Mouse (Mus musculus): ENCODE measurements around the gene Soga3. TPM values are rescaled to one million over a fixed set of nuclear protein-coding genes. Genes with fewer than 3 reads are reported as not detected.

Soga3 gene
- not detected in 2 replicates for polyA plus RNA-seq (2012)

DNA sequence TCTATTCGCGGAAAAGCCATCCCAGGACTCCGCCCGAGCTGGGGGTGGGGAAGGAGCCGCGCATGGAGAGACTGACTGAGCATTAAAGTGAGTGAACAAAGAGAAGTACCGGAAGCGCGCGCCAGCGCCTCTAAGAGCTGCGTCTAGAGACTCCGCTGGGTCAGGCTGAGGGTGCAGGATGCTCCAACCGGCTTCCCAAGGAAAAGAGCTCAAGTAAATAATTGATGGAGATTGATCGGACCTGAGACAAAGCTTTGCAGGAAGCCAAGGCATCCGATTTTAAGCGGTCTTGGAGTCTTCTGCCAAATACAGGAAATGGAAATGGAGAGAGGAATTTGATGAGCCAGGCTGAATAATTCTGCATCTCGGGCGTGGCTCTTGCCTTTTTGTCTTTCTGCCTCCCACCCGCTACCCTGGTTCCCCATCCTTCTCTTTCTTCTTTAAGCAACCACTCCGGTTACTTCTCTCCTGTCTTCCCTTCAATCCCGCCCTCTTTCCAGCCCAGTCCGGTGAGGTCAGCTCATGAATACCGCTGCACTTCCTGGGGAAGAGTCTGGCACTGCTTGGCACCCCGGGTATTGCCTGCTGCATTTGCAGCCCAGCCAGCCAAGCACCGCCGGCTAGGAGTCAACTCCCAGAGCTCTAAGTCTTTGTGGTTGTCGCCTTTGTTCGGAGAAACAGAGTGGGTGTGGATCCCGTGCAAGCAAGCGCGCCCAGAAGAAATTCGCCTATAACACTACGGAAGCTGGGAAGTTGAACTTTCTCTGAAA is at the start of gene Soga3:
Soga3 (plus strand) TSS at position 274 of the 770 bp plus-strand sequence.
- no peaks in the 10 kb centered on the region for H3K36me3 ChIP-seq (ENCODE audit: control insufficient read depth)
- TF ChIP-seq TAL1 (IDR thresholded peaks at IDR 0.05; ENCODE audit: low read length) (no peak), GATA1 (IDR thresholded peaks at IDR 0.05; ENCODE audit: low read length) (no peak)
- H3K27me3 ChIP-seq (ENCODE audit: control insufficient read depth), result peaks cover 62% of the 10 kb centered on the region
- peaks cover 2% of the 10 kb centered on the region; the same call in 1 of the 2 replicates for H3K4me1 ChIP-seq (ENCODE audit: control insufficient read depth)
- H3K9me3 ChIP-seq (ENCODE audit: control insufficient read depth, low read length), result no peaks in the 10 kb centered on the region
- H3K4me3 ChIP-seq (replicated peaks), result no peak within 1 kb of the TSS

DNA sequence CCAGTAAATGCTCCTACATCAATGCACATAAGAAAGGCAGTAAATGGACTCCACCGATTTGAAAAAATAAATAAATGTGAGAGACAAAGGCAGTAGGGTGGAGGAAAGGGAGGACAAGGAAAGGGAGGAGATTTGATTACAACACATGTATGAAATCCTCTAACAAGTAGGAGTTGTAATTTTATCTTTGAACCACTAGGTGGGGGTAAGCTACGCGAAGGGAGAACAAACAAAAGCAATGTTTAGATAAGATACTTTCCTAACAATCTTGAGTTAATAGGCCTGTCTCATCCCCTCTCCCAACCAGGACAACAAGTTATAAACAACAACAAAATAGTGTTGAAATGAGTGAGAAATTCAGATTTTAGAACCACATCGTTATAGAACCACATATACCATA is 36.7 kb upstream of the Soga3 start:
- H3K4me1 ChIP-seq (ENCODE audit: control insufficient read depth), result no peaks in the 10 kb centered on the region
- no peaks in the 10 kb centered on the region for H3K9me3 ChIP-seq (ENCODE audit: control insufficient read depth, low read length)
- H3K27me3 ChIP-seq (ENCODE audit: control insufficient read depth), result no peaks in the 10 kb centered on the region
- H3K36me3 ChIP-seq (ENCODE audit: control insufficient read depth), result no peaks in the 10 kb centered on the region
- no peak for TF ChIP-seq TAL1 (IDR thresholded peaks at IDR 0.05; ENCODE audit: low read length)
- TF ChIP-seq GATA1 (IDR thresholded peaks at IDR 0.05; ENCODE audit: low read length), result no peak
- H3K4me3 ChIP-seq (replicated peaks), result no peak overlapping the region

DNA sequence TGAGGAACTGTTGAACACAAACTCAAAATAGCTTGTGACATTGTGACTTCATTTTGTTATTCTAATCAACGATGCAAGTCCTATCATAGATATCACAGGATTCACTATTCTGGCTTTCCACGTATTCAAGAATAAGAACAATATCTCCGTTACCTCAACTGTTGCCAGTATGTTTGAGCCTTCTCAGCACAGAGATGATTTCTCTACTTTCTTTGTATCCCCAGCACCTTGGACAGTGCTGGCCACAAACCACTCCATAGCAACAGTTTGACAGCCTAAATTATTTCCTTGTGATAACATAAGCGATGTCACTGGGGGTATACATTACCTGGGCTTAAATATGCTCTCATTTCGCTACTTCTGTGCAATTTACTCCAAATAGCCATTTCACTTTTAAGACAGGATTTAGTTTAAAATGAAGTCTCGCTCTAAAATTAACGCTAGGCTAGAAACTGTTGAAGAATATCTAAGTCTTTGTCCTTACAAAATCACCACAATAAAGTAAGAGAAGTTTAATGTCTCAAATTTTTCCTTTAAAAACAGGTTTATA is 1.0 kb upstream of the Soga3 start:
- H3K4me1 ChIP-seq (ENCODE audit: control insufficient read depth), result peaks cover 2% of the 10 kb centered on the region; the same call in 1 of the 2 replicates
- H3K4me3 ChIP-seq (replicated peaks), result no peak overlapping the region
- no peak for TF ChIP-seq GATA1 (IDR thresholded peaks at IDR 0.05; ENCODE audit: low read length)
- no peak for TF ChIP-seq TAL1 (IDR thresholded peaks at IDR 0.05; ENCODE audit: low read length)
- no peaks in the 10 kb centered on the region for H3K9me3 ChIP-seq (ENCODE audit: control insufficient read depth, low read length)
- H3K27me3 ChIP-seq (ENCODE audit: control insufficient read depth), result peaks cover 51% of the 10 kb centered on the region
- H3K36me3 ChIP-seq (ENCODE audit: control insufficient read depth), result no peaks in the 10 kb centered on the region

DNA sequence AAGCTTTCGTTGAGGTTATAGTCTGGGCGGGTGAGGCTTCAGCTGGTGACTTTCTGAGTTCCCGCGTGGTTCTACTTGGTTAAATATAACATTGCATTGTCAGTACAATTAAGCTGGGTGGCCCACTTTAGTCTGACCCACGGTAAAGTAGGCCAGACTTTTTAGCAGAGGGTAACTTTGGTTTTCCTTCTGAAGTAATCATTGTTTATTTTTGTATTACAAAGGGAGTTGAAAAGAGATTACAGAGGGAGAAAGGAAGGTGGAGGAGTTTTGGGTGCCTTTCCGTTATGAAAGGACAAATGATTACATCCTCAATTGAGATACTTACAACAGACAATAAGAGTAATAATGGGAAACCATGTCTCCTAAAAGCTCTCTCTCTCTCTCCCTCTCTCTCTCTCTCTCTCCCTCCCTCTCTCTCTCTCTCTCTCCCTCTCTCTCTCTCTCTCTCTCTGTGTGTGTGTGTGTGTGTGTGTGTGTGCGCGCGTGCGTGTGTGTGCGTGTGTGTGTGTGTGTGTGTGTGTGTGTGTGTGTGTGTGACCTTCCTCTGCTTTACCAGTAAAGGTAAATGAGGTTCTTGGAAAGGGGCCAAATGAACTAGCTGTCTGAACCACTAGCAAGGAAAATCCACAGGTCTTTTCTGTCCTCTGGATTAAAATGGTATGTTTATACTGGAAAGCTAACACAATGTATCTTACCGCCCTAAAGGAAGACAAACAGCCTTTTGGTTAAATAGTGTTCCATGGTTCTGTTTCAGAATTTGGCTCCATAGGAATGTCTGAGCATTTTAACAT is 1.2 kb downstream of the Soga3 start:
- no peaks in the 10 kb centered on the region for H3K36me3 ChIP-seq (ENCODE audit: control insufficient read depth)
- H3K9me3 ChIP-seq (ENCODE audit: control insufficient read depth, low read length), result no peaks in the 10 kb centered on the region
- TF ChIP-seq TAL1 (IDR thresholded peaks at IDR 0.05; ENCODE audit: low read length) (no peak), GATA1 (IDR thresholded peaks at IDR 0.05; ENCODE audit: low read length) (no peak)
- H3K4me3 ChIP-seq (replicated peaks), result no peak overlapping the region
- H3K4me1 ChIP-seq (ENCODE audit: control insufficient read depth), result peaks cover 2% of the 10 kb centered on the region; the same call in 1 of the 2 replicates
- H3K27me3 ChIP-seq (ENCODE audit: control insufficient read depth), result peaks cover 63% of the 10 kb centered on the region

DNA sequence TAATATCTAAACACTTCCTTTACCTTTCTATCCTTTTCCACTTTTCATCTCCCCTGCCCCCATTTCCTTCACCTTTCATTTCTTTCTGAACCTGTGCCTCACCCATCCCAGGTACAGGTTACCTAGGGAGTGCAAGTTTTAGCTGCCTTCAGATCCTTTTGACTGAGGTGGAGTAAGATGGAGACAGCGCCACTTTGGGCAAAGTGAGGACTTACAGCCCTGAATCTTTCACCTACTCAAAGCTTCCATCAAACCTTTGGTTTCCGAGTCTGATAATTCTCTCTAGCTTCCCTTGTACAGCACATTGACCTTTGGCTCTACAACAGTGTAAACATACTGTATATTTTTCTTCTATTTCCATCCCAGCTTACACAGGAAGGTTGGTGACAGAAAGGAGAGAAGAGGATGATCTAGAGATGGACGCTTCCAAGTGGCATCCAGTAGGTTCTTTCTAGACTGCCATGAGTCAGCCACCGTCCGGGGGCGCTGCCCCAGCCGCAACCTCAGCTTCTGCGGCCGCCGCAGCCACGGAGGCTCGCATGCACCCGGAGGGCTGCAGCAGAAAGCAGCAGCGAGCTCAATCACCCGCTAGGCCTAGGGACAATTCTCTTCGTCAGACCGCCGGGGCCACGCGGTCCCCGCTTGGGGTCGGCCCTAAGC is 2.7 kb downstream of the Soga3 start:
- Histone ChIP-seq H3K27me3 (ENCODE audit: control insufficient read depth) (peaks cover 63% of the 10 kb centered on the region), H3K36me3 (ENCODE audit: control insufficient read depth) (no peaks in the 10 kb centered on the region), H3K4me3 (replicated peaks) (no peak overlapping the region), H3K9me3 (ENCODE audit: control insufficient read depth, low read length) (no peaks in the 10 kb centered on the region), H3K4me1 (ENCODE audit: control insufficient read depth) (peaks cover 2% of the 10 kb centered on the region; the same call in 1 of the 2 replicates)
- TF ChIP-seq GATA1 (IDR thresholded peaks at IDR 0.05; ENCODE audit: low read length) (no peak), TAL1 (IDR thresholded peaks at IDR 0.05; ENCODE audit: low read length) (no peak)

DNA sequence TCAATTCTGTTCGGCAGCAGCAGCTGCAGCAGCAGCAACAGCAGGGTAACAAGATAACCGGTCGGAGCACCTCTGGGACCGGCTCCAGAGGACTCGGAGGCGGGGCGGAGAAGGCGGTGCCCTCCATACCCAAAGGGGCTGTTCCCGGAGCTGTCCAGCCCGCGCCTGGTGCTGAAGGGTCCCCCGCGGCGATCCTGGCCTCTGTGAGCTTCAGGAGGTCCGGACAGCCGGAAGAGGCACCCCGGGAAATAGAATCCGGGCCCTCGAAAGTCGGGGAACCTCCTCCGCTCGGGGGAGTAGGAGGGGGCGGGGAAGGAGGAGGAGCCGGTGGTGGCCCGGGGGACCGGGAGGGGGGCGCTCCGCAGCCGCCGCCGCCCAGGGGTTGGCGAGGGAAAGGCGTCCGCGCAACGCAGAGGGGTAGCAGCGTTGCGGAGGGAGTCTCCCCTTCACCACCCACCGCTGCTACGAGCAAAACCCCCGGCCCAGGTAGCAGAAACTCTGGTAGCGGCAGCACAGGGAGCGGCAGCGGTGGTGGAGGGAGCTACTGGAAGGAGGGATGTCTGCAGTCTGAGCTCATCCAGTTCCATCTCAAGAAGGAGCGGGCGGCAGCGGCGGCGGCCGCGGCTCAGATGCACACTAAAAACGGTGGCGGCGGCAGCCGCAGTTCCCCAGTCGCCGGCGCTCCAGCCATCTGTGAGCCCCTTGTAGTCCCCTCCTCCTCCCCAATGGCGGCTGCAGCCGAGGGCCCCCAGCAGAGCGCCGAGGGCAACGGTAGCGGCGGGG is 3.4 kb downstream of the Soga3 start:
- Histone ChIP-seq H3K9me3 (ENCODE audit: control insufficient read depth, low read length) (no peaks in the 10 kb centered on the region), H3K4me3 (replicated peaks) (no peak overlapping the region), H3K4me1 (ENCODE audit: control insufficient read depth) (peaks cover 2% of the 10 kb centered on the region; the same call in 1 of the 2 replicates), H3K27me3 (ENCODE audit: control insufficient read depth) (peaks cover 63% of the 10 kb centered on the region), H3K36me3 (ENCODE audit: control insufficient read depth) (no peaks in the 10 kb centered on the region)
- TF ChIP-seq GATA1 (IDR thresholded peaks at IDR 0.05; ENCODE audit: low read length) (no peak), TAL1 (IDR thresholded peaks at IDR 0.05; ENCODE audit: low read length) (no peak)

DNA sequence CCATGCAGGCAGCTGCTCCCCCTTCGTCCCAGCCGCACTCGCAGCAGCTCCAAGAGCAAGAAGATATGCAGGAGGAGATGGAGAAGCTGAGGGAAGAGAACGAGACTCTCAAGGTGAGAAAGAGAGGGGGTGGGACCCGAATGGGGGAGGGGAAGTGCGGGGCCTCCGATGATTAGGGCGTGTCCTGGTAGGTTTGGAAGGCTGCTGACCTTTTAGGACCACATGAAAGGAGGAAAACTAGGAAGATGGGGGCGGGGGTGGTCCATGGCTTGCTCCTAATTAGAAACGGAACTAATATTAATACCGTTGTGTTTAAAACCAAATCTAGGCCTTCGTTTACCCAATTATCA is 4.0 kb downstream of the Soga3 start:
- H3K27me3 ChIP-seq (ENCODE audit: control insufficient read depth), result peaks cover 58% of the 10 kb centered on the region

DNA sequence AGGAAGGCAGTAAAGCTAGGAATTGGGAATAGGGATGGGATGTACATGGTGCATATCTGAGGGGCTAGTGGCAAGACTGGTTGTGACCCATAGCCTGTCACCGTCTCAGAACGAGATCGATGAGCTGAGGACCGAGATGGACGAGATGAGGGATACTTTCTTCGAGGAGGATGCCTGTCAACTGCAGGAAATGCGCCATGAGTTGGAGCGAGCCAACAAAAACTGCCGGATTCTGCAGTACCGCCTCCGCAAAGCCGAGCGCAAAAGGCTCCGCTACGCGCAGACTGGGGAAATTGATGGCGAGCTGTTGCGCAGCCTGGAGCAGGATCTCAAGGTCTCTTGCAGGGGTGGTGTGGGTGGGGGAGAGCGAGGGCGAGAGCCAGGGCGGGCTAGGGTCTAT is 4.4 kb downstream of the Soga3 start:
- Histone ChIP-seq H3K4me3 (replicated peaks) (no peak overlapping the region), H3K27me3 (ENCODE audit: control insufficient read depth) (peaks cover 56% of the 10 kb centered on the region), H3K36me3 (ENCODE audit: control insufficient read depth) (no peaks in the 10 kb centered on the region), H3K9me3 (ENCODE audit: control insufficient read depth, low read length) (no peaks in the 10 kb centered on the region), H3K4me1 (ENCODE audit: control insufficient read depth) (peaks cover 2% of the 10 kb centered on the region; the same call in 1 of the 2 replicates)
- no peak for TF ChIP-seq TAL1 (IDR thresholded peaks at IDR 0.05; ENCODE audit: low read length)
- no peak for TF ChIP-seq GATA1 (IDR thresholded peaks at IDR 0.05; ENCODE audit: low read length)

More for the DNA sequence above, 4.0 kb downstream of the Soga3 start:
- H3K4me1 ChIP-seq (ENCODE audit: control insufficient read depth), result peaks cover 2% of the 10 kb centered on the region; the same call in 1 of the 2 replicates
- TF ChIP-seq GATA1 (IDR thresholded peaks at IDR 0.05; ENCODE audit: low read length) (no peak), TAL1 (IDR thresholded peaks at IDR 0.05; ENCODE audit: low read length) (no peak)
- H3K4me3 ChIP-seq (replicated peaks), result no peak overlapping the region
- H3K36me3 ChIP-seq (ENCODE audit: control insufficient read depth), result no peaks in the 10 kb centered on the region
- no peaks in the 10 kb centered on the region for H3K9me3 ChIP-seq (ENCODE audit: control insufficient read depth, low read length)
